Mouse (Mus musculus) Patski (cell line): ENCODE measurements around the gene 4930556J24Rik. TPM values are rescaled to one million over a fixed set of nuclear protein-coding genes. Genes with fewer than 3 reads are reported as not detected.

Experiments used
- ATAC-seq: fragments of 100-300 bp; one replicate; pipeline ENCODE4 v1.8.0; 2021
- CTCF ChIA-PET: fragments of 350-600 bp; sonication (Branson Sonifier 250); formaldehyde crosslinking; loops from one replicate; lab custom pipeline; 2022; ENCODE audit warnings: inconsistent platforms; lab: Charles Lee
- POLR2A ChIA-PET: fragments of 350-600 bp; sonication (Branson Sonifier 250); formaldehyde crosslinking; loops from one replicate; lab custom pipeline; 2022; ENCODE audit warnings: antibody characterized with exemption, inconsistent platforms; lab: Charles Lee
- DNase-seq: peaks from one replicate; pipeline ENCODE4 v3.0.0-alpha.2; 2011; ENCODE audit warnings: low read depth, low spot score
- H3K27me3 ChIP-seq: fragments of 371-371 bp; one replicate; pipeline ENCODE4 v1.5.1; 2021
- CTCF ChIP-seq: fragments of 100-300 bp; IDR thresholded peaks from one replicate; pipeline ENCODE4 v1.5.1; 2021
- in situ Hi-C: fragments of 300-500 bp; cut with MboI; formaldehyde crosslinking; loops from 3 replicates; pipeline ENCODE4 v1.11.1; 2018; ENCODE audit warnings: low pct_unique_long_range_greater_than_20kb, mixed read lengths
- polyA plus RNA-seq: library from polyadenylated mRNA; unstranded; gene quantifications from one replicate; pipeline ENCODE4 v1.2.3, GENCODE M21; 2021

Gene 4930556J24Rik
- polyA plus RNA-seq, 1 experiment from 2014 or later: 0.15 TPM

- ATAC-seq: no peak
- no peak for DNase-seq
- CTCF ChIA-PET: no interaction called here
- POLR2A ChIA-PET: no interaction called here
- in situ Hi-C loops: no loop called here
- no peak for TF ChIP-seq CTCF
- peaks cover 38% of the 10 kb centered on the region for H3K27me3 ChIP-seq
These were observed 30.2 kb downstream of the 4930556J24Rik start for GRCm38 (mm10) chr11:3946386-3946785.

GRCm38 (mm10) chr11:3941371-3941770, 35.2 kb downstream of the 4930556J24Rik start:
- in situ Hi-C loops: no loop called here
- no peak for ATAC-seq
- DNase-seq: no peak
- TF ChIP-seq CTCF: no peak
- H3K27me3 ChIP-seq: peaks cover 63% of the 10 kb centered on the region
- ChIA-PET CTCF (no interaction called here), POLR2A (no interaction called here)

GRCm38 (mm10) chr11:3937321-3937874, 39.2 kb downstream of the 4930556J24Rik start:
- DNase-seq (no peak), ATAC-seq (no peak)
- H3K27me3 ChIP-seq: peaks cover 48% of the 10 kb centered on the region
- in situ Hi-C loops: no loop called here
- CTCF ChIA-PET: no interaction called here
- POLR2A ChIA-PET: no interaction called here
- no peak for TF ChIP-seq CTCF

- CTCF ChIA-PET: interaction anchor here (1.3 kb wide), 1 partner anchor 8 kb away, joined by 3 read pairs; no protein-coding TSS in a partner anchor
These were observed 40.3 kb downstream of the 4930556J24Rik start for GRCm38 (mm10) chr11:3936318-3936717.

GRCm38 (mm10) chr11:3935135-3935534, 41.4 kb downstream of the 4930556J24Rik start:
- no peak for DNase-seq
- POLR2A ChIA-PET: no interaction called here
- peaks cover 34% of the 10 kb centered on the region for H3K27me3 ChIP-seq
- in situ Hi-C loops: no loop called here
- CTCF ChIA-PET: no interaction called here
- no peak for ATAC-seq
- TF ChIP-seq CTCF: no peak

More at GRCm38 (mm10) chr11:3936318-3936717, 40.3 kb downstream of the 4930556J24Rik start:
- no peak for TF ChIP-seq CTCF
- in situ Hi-C loops: no loop called here
- DNase-seq (no peak), ATAC-seq (no peak)
- POLR2A ChIA-PET: no interaction called here
- H3K27me3 ChIP-seq: peaks cover 37% of the 10 kb centered on the region

- no peak for TF ChIP-seq CTCF
- POLR2A ChIA-PET: no interaction called here
- DNase-seq: no peak
- ATAC-seq: no peak
- in situ Hi-C loops: no loop called here
- CTCF ChIA-PET: interaction anchor here (0.6 kb wide), 1 partner anchor 12 kb away, joined by 3 read pairs; no protein-coding TSS in a partner anchor
- peaks cover 24% of the 10 kb centered on the region for H3K27me3 ChIP-seq
These were observed 42.8 kb downstream of the 4930556J24Rik start for GRCm38 (mm10) chr11:3933756-3934285.

GRCm38 (mm10) chr11:3931511-3932211, 44.9 kb downstream of the 4930556J24Rik start, which contains the start of gene Tcn2:
TSS of gene Tcn2 (minus strand) at chr11:3932159.
- CTCF ChIA-PET: interaction anchor here (2.8 kb wide), 1 partner anchor 10 kb away, joined by 12 read pairs; no protein-coding TSS in a partner anchor
- no peak for DNase-seq

GRCm38 (mm10) chr11:3930931-3931330, 45.6 kb downstream of the 4930556J24Rik start:
- in situ Hi-C loops: no loop called here
- TF ChIP-seq CTCF: no peak
- H3K27me3 ChIP-seq: peaks cover 6% of the 10 kb centered on the region
- ChIA-PET POLR2A (interaction anchor here (0.6 to 2.7 kb wide), 2 partner anchors 9 to 132 kb away, joined by 3 to 8 read pairs; no protein-coding TSS in a partner anchor), CTCF (interaction anchor here (2.8 kb wide), 1 partner anchor 10 kb away, joined by 12 read pairs; no protein-coding TSS in a partner anchor)
- DNase-seq (no peak), ATAC-seq (no peak)

More at GRCm38 (mm10) chr11:3931511-3932211, 44.9 kb downstream of the 4930556J24Rik start, which contains the start of gene Tcn2:
- no peak for TF ChIP-seq CTCF
- POLR2A ChIA-PET: interaction anchor here (0.6 to 2.7 kb wide), 2 partner anchors 10 to 132 kb away, joined by 3 to 8 read pairs; no protein-coding TSS in a partner anchor
- H3K27me3 ChIP-seq: peaks cover 7% of the 10 kb centered on the region
- ATAC-seq: no peak
- in situ Hi-C loops: no loop called here

- TF ChIP-seq CTCF: no peak
- ChIA-PET POLR2A (interaction anchor here (2.7 kb wide), 1 partner anchor 8 kb away, joined by 8 read pairs; no protein-coding TSS in a partner anchor), CTCF (interaction anchor here (2.8 kb wide), 1 partner anchor 9 kb away, joined by 12 read pairs; no protein-coding TSS in a partner anchor)
- DNase-seq: no peak
- in situ Hi-C loops: no loop called here
- H3K27me3 ChIP-seq: no peaks in the 10 kb centered on the region
- ATAC-seq: no peak
These were observed 46.6 kb downstream of the 4930556J24Rik start for GRCm38 (mm10) chr11:3930019-3930418.

- in situ Hi-C loops: no loop called here
- ATAC-seq (no peak), DNase-seq (no peak)
- H3K27me3 ChIP-seq: no peaks in the 10 kb centered on the region
- POLR2A ChIA-PET: no interaction called here
- CTCF ChIA-PET: interaction anchor here (3.4 kb wide), 1 partner anchor 11 kb away, joined by 10 read pairs; the partner anchor contains the start of gene Slc35e4
- no peak for TF ChIP-seq CTCF
These were observed 50.7 kb downstream of the 4930556J24Rik start for GRCm38 (mm10) chr11:3925916-3926315.
